Mouse (Mus musculus) kidney, postnatal 10 days (tissue): ENCODE data around the gene Gnat2.
A peak's percentile ranks its signal among the peaks of the same experiment; 100 is the strongest.

Experiments
- DNase-seq: peaks from one replicate; pipeline ENCODE4 v3.0.0; 2021; ENCODE audit warnings: mixed read lengths

Gnat2 gene

DNA sequence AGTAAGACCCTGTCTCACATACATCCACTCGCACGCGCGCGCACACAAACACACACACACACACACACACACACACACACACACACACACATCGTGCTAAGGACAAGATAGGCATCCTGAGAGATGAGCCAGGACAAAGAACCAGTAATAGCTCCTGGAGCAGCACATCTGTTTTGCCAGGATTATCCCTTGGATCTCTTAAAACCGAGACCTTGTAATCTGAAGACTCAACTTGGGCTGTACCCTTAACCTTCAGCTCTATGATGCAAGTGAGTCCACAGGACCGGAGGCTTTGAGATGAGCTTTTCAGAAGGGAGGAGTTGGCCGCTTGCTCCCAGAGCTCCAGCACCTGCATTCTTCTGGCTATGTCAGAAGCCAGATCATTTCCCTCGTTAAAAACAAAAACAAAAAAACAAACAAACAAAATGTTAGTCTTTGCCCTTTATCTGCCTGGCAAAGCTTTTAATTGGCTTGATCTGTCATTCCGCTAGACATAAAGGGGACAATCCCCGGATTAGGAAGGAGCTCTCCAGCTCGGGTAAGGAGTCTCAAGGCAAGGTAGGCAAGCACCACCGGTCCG lies at the start of gene Gnat2:
Gene Gnat2 (plus strand): TSS at position 254 of the 580 bp plus-strand sequence.
- DNase-seq = no peak

DNA sequence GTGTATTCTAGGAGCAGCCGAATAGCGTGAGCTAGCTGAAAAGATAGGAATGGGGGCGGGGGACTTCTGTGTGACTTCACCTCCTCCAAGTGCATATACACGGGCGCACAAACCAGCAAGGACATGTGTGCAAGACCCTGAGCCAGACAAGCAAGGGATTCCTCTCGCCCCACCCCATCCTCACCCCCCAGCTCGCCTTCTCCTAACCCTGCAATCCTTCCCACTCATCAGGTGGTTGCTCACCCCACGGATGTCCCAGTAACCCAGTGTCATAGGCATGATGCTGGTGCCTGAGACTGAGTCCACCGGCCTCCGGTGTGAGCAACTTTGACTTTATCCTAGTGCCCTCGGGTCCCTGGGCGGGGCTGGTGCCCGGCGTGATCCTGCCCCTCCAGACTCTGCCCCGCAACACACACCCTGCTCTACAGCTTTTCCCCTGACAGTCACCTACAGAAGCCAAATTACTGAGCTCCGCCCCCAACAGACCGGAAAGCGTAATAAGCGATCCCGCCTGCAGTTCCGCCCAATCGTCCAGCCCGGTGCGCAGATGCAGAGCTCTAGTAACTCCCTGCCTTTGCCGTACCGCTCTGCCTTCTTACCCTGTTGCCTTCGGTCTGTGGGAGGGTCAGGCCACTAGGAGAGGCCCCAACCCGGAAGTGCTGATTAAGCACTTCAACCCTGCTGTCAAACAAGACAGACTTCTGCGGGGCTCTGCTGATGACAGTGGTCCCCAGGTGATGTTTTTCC lies 48.0 kb upstream of the Gnat2 start, which contains the start of gene Gstm4:
Gene Gstm4 (minus strand): TSS at position 501 of the 747 bp plus-strand sequence.
- DNase-seq = peak; percentile 91

DNA sequence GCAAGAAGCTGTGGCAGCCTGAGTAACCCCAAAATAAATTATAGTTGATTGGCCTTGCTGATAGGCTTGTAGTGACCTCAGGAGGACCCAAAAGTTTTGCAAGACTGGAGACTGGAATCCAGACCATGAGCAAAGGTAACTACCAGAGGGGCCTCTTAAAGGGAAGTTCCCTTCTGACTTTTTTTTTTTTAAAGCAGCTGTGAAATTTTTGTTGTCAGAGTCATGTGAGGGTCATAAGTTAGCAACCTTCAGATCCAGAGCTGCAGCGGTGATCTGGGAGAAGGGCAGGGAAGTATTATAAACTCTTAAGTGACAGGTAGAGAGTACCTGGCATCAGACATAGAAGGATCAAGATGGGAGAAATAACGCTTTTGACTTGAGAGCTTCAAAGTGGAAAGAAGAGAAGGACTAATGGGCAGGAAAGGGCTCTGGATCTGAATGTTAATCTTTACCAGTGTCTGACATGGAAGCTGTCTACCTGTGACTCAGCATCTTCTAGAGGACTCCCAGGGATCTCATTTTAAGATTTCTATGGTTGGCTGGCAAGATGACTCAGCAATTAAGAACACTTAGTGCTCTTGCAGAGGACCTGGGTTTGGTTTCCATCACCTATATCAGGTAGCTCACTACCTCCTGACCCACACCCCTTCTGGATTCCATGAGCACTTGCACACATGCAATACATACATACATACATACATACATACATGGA lies 45.5 kb upstream of the Gnat2 start:
- no peak for DNase-seq

GRCm38 (mm10) chr3:108048306-108048705 lies 44.3 kb upstream of the Gnat2 start:
- DNase-seq = no peak

- DNase-seq = no peak
These were observed 42.1 kb upstream of the Gnat2 start for GRCm38 (mm10) chr3:108050493-108050892.

GRCm38 (mm10) chr3:108061420-108061819 lies 31.2 kb upstream of the Gnat2 start:
- peak; percentile 73 for DNase-seq

DNA sequence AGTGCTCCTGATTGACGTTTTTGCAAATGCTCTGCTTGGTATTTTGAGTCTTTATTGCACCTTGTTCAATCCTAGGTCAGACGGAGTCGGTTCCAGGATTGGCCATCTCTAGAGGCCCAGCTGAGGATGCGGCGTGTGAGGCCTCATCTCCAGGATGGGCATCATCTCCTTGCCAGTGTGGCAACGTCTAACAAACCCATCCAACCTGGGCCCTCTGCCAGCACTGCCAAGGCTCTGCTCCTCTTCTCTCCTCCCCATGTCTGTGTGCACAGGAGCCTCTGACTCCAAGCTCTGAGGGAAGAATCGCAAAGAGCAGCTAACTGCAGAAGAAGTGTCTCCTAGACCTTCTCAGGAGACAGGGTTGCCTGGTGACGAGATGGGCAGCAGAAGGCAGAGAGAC lies 29.9 kb upstream of the Gnat2 start:
- DNase-seq = no peak

DNA sequence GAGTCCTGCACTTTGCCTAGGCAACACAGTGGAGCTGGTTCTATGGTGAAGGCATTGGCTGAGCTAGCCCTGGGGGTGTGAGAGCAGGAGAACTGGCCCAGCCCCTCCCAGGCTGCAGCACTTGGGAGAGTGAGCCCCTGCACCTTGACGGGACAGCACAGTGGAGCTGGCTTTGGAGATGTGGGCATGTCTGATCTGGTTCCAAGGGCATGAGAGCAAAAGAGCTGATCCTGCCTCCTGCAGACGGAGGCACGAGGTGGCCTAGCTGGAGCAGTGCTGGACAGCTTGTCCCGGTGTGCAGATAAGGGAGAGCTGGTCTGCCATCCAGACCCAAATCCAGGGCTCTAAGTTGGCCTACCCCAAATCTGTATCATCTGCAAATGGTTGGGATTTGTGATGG lies 27.9 kb upstream of the Gnat2 start:
- DNase-seq = no peak

- DNase-seq = no peak
These were observed 27.0 kb upstream of the Gnat2 start for GRCm38 (mm10) chr3:108065551-108065950.

DNA sequence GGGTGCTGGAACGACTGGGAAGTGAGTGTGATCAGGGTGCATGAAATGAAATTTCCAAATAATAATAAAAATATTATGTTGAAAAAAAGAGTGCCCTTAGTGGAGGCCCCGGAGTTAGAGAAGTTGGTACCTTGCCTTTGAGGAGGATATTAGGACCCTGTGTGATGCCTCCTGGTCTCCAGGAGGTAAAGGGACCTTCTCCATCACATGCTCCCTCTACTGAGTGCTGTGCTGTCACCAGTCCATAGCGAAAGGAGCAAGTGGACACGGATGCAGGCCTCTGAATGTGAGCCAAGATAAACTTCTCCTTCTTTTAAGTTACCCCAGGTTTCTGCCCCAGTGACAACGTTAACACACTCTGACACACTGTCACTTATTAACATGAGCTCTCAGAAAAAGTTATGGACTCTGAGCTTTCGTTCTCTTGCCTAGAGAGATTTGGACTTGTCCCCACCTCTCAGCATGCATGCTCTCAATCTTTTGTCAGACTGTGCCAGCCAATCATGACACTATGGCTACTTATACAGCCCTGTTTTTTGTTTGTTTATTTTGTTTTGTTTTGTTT lies 25.1 kb upstream of the Gnat2 start:
- no peak for DNase-seq

- no peak for DNase-seq
These were observed 23.8 kb upstream of the Gnat2 start for GRCm38 (mm10) chr3:108068826-108069225.

DNA sequence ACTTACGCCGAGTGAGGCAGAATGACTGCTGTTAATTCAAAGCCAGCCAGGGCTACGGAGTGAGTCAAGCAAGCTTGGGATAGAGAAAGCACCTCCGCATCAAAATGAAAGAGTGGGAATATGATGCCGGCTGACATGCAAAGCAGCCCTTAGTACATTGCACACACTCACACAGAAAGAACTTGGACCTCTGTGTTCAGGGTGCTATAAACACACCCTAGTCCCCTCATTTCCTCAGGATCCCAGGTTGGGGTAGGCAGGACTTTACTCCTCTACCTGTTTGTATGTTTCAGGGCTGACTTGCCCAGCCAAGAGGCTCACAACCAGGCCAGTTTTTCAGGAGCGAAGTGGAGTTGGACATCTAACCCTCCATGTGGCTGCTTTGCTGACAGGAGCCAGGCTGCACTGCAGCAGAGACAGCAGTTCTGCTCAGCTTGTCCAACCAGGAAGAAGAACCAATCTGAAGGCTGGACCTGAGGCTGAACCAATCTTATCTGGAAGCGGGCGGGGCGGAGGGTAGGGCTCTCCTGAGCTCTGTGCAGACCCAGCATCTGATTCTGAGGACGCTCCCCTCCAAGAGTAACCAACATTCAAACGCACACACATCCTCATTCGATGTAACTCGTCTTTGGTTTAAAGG lies 23.2 kb upstream of the Gnat2 start:
- peak; percentile 70 for DNase-seq

DNA sequence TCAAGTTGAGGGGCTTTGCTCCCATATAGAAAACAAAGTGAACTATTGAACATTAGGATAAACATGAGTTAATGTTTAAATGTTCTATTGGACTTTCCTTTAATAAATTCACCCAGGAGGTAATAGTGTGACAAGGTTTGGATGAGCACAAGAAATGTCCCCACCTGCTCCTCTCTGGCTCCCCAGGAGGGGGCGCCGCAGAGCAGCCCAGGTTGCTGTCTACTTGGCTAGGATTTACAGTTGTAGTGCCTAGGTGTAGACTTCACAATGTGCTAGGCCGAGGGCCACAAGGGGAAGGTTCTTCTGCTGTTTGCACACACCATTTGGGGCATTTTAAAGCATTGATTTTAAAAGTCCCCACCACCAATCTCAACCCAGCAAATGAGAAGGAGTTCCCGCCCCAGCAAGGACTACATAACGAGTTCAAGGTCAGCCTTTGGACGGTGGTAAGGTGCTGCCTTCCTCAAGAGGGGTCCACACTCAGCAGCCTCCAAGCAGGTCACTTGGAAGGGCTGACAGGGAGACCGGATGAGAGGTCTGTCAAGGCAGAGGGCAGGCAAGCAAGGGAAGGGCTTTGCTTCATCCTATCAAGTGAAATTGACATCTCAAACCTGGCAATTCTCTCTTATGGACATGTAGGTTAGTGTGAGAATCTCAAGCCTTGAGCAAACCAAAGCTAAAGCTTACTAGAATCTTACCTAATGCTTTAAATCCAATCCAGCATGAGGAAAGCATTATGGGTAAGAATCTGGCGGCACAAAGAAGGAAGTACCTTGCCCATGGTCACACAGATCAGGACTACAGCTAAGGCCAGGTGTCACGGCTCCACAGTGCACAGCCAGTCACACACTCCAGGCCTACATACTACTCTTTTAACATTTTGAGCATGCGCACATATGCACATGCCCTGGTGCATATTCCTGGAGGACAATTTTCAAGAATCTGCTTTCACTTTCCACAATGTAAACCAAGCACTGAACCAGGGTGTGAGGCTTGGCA lies 22.0 kb upstream of the Gnat2 start:
- DNase-seq = peak; percentile 83

DNA sequence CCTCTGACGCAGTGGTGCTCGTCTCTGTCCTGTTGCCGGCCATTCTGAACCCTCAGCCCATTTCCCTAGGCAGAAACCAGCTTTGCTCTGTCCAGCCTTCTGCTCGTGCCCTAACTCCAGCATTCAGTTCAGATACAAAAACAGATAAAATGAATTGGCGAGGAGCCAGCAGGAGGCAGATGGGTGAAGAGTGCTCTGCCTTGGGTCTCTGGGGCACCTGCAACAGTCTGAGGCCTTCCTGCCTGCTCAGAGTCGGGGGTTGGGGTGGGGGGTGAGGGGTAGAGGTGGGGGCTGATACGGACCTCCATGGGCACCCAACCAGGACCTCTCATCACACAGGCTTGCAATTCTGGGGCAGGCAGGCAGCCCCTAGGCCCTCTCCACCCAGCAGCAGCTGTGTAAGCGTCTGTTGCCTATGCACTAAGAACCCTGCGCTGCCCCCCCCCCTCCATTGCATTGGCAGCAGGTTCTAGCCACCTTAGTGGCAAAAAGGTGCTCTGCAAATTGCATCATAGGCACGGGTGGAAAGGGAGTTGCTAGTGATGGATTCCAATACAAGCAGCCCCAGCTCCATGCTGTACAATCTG lies 19.5 kb upstream of the Gnat2 start:
- no peak for DNase-seq

DNA sequence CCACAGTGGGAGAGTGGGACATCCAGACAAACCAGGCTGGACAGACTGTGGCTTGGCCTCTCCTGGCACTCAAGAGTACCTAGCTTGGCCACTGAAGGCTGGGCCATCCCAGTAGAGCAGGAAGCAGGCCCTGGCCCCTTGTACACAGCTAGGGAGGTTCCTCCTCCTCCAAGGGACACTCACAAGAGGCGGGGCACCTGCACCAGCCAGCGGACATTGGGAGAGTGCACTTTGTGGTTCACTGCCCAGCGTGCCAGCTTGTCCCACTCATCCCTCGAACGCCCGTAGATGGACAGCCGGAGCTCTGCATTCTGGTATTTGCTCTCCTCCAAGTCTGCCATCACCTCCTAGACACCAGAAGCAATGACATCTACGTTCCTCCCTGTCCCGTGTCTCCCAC lies 15.8 kb upstream of the Gnat2 start:
- DNase-seq = peak; percentile 56

GRCm38 (mm10) chr3:108081681-108082080 lies 10.9 kb upstream of the Gnat2 start:
- no peak for DNase-seq

- no peak for DNase-seq
These were observed 10.2 kb upstream of the Gnat2 start for GRCm38 (mm10) chr3:108082251-108082875.

- DNase-seq = no peak
These were observed 9.4 kb upstream of the Gnat2 start for GRCm38 (mm10) chr3:108083161-108083560.

DNA sequence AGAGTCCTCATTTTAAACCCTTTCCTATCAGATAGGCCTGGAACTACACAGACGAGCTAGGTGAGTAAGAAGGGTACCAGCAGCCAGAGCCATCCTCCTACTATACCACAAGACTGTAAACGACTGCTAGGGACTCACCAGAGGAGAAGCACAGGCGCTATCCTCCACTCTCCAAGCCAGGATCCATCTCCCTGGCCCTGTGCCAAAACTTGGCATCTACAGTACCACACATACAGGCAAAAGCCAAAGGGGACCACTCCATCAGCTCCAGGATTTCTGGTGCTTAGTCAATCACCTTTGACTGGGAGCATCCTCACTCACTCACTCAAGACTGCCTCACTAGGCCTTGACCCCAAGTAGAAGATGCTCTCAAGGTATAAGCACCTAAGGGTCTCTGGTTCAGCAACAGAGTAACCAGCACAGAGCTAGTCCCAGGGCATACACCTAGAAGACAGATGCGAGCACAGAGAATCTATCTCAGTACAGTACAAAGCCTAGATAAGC lies 8.6 kb upstream of the Gnat2 start:
- DNase-seq = no peak

DNA sequence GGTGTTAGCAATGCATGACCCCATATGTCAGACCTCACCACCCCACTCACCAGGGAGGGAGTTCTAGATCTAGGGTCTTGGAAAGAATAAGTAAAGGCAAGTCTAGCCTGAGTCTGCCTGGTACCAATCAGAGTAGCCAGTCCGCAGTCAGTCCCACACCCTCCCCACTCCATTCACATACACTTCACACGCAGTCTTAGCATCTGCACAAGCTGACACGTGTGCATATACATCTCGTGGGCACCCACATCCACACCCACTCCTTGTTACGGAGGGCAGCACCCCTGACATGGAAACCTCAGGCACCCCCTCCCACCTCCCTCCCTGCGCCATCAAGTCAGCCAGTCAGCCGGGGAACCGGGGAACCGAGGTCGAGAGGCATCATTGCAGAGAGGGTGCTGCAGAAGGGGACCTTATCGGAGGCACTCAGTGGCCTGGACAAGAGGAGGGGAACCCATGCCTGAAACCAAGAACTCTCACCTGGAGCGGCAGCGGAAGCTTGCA lies 7.8 kb upstream of the Gnat2 start:
- DNase-seq = no peak
